Mouse (Mus musculus) monocyte, adult 2 months (primary cell): ENCODE results near the gene Fpr1.

Experiments
- DNase-seq, 2 experiments: peaks; one replicate each; pipeline ENCODE4 v3.0.0; 2022; ENCODE audit warnings: low spot score in 2 of 2, low read depth in 1 of 2

Gene Fpr1

DNA sequence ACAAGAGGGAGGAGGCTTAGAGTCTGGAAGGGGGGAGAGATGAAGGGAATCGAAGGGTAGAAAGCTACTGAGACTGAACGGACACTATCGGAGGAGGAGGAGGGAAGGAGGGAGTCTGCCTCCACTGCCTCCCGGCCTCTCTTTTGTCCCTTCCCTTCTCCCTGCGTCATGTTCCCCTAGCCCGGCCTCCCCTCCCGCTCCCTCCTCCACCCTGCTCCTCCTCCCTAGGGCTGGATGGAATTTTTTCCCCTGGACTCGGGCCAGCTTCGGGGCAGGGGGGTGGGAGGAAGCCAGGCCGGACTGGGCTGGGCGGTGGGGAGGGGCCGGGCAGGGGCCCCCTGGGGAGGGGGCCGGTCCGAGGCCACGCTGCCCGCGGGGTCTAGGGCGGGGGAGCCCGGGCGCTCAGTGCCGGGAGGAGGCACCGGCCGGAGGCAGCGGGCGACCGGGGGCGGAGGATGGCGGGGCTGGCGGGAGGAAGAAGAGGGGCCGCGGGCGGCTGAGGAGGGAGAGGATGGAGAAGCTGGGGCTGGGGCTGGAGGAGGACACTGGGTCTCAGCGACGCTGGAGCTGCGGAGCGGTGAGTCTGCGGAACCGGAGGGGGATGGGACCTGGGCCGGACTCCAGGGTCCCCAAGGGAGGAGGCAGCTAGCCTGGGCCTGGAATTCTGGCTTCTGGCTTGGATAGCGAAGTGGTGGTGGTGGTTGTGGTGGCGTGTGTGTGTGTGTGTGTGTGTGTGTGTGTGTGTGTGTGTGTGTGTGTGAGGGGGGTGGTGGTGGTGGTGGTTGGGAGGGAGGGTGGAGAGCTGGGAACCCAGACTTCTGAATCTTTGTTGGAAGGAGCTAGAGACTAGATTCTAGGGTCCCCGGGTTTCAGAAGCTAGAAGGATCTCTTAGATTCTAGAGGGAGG, 56.7 kb downstream of the Fpr1 start, which contains the start of gene Spaca6:
Spaca6 (plus strand) TSS at position 408 of the 907 bp plus-strand sequence.
- DNase-seq, result no peak
